Mouse (Mus musculus) heart, postnatal 4 days (tissue): ENCODE data around the gene Cd36. TPM values are rescaled to one million over a fixed set of nuclear protein-coding genes. Genes with fewer than 3 reads are reported as not detected.
A peak's percentile ranks its signal among the peaks of the same experiment; 100 is the strongest.
"Not testable (repeated sequence)": the region's sequence is repeated elsewhere in the genome, so short reads cannot be mapped to it uniquely, and the experiment has no call there.

Experiments used
- DNase-seq: peaks from one replicate; pipeline ENCODE4 v3.0.0; 2021
- total RNA-seq, 2 experiments: library from RNA; stranded (reverse); gene quantifications; 2 replicates each; pipeline ENCODE4 v1.2.3; 2021

Gene Cd36
- total RNA-seq: 1,000 to 10,000 TPM; 1,072 to 1,101 TPM

GRCm38 (mm10) chr5:17888598-17888997, at the start of gene Cd36:
Cd36 (minus strand) TSS chr5:17888801.
- DNase-seq: peak; percentile 30

DNA sequence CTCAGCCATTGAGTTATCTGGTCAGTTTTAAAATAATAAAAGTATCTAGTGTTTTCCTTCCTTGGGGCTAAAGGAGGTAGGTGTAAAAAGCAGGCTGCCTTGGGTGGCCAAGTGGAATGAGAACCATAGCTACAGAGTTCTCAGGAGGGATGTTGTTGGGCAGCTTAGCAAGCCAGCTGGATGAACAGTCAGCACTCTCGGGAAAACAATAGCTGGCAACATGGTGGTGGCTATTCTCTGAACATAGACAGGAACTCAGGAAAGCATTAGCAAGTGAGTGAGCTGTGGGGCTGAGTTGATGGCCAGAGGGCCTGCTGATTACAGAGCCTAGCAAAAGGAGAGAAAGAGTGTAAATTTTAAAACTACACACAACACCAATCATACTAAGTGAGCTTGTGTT, 45.9 kb upstream of the Cd36 start:
- no peak for DNase-seq

GRCm38 (mm10) chr5:17931588-17931987, 43.0 kb upstream of the Cd36 start:
- not testable (repeated sequence) for DNase-seq

GRCm38 (mm10) chr5:17929006-17929567, 40.5 kb upstream of the Cd36 start:
- no peak for DNase-seq

DNA sequence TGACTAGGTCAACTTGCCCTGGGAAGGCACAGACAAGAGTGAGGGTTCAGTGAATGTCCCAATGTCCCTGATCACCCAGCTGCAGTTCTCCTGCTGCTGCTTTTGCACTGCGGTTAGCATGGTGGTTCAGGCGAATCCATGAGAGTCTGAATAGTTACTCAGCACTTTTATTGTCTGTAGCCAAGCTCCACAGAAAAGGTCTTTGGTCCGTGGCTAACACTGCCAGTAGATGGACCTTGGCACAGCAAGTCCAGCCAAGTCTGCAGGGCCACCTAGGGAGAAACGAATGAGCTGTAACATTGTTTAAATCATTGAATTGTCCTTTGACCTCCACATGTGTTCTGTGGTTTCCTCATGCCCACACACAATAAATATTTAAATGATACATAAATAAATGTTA, 39.9 kb upstream of the Cd36 start:
- DNase-seq: no peak

DNA sequence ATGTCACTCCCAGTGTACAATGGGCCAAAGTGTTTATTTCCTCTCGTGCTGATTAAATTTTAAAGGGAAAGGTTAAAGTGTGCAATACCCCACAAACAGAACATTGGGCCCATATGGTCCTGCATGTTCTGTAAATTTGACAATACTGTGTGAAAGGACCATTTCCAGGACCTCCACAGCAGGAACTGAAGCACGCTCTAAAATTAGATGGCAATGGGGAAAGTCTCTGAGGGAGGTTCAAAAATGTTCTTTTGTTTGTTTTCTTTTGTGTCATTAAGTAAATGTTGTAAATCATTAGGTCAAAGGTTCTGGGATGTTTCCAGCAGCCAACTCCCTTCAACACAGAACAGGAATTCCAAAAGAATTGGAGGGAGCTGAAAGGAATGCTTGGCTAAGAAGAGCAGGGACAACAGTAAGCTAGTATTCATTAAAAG, 35.5 kb upstream of the Cd36 start:
- peak; percentile 42 for DNase-seq

DNA sequence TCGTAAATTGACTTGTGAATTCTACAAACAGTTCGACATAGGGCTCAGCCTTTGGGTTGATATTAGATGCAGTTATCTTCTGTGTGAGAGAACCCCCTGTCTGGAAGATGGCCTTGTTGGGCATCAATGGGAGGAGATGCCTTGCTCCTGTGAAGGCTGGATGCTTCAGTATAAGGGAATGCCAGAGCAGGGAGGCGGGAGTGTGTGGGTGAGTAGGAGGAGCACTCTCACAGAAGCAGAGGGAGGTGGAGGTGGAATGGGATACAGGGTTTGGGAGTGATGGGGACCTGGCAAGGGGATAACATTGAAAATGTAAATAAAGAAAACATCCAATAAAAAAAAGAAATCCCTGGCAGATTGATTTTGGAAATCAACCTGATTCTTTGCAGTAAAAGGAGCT, 35.0 kb upstream of the Cd36 start:
- no peak for DNase-seq

DNA sequence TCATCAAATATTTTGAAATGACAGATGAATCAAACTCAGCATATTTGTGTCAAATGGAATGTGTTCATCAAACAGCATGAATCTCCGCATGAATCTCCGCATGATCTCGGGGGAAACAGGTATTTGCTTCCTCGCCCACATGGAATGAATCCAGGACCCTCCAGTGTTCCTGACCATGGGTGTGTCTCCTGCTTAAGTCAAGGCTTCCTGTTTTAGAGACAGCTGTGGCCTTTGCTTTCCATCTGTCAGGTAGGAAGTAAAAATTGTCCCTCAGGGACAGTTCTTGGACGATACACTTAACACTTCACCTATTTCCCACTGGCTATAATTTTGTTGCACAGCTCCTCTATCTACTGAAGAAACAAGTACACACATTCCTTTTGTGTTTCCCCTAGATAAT, 30.4 kb upstream of the Cd36 start:
- peak; percentile 20 for DNase-seq

DNA sequence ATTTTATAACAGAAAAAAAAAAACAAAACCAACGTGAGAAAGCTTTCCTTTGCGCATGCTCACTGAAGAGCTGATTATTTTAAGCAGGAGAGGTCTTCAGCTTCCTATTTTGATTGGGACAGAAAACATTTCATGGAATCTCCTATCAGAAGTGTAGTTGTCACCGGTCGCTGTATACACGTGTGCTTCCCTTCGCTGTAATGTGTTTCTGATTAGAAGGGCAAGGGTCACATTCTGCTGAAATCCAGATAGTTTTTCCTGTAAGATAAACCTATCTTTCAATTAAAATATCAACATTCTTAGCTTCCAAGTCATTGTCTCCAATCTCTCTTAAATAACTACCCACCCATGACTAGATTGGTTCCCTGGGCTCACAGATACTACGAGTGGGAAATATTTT, 16.2 kb upstream of the Cd36 start:
- no peak for DNase-seq

- no peak for DNase-seq
Measured at GRCm38 (mm10) chr5:17898948-17899347, 10.3 kb upstream of the Cd36 start.

DNA sequence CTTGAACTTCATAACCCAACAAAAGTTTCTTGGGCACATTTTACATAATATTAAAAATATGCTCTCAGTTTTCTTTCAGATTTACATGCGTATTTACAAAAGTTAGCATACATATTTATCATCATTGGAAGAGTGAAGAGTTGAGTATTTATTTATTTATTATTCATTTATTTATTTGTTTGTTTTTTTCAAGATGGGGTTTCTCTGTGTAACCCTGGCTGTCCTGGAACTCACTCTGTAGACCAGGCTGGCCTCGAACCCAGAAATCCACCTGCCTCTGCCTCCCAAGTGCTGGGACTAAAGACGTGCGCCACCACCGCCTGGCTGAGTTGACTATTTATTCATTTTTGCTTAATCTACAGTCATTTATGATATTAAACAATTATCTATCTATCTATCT, 9.0 kb upstream of the Cd36 start:
- not testable (repeated sequence) for DNase-seq

GRCm38 (mm10) chr5:17893577-17894172, 5.1 kb upstream of the Cd36 start:
- DNase-seq: no peak

- DNase-seq: no peak
Measured at GRCm38 (mm10) chr5:17889291-17889690, 690 bp upstream of the Cd36 start.

- no peak for DNase-seq
Measured at GRCm38 (mm10) chr5:17886377-17886776, 2.2 kb downstream of the Cd36 start.

- no peak for DNase-seq
Measured at GRCm38 (mm10) chr5:17883357-17883875, 5.2 kb downstream of the Cd36 start.

GRCm38 (mm10) chr5:17881542-17881896, 7.1 kb downstream of the Cd36 start:
- no peak for DNase-seq

DNA sequence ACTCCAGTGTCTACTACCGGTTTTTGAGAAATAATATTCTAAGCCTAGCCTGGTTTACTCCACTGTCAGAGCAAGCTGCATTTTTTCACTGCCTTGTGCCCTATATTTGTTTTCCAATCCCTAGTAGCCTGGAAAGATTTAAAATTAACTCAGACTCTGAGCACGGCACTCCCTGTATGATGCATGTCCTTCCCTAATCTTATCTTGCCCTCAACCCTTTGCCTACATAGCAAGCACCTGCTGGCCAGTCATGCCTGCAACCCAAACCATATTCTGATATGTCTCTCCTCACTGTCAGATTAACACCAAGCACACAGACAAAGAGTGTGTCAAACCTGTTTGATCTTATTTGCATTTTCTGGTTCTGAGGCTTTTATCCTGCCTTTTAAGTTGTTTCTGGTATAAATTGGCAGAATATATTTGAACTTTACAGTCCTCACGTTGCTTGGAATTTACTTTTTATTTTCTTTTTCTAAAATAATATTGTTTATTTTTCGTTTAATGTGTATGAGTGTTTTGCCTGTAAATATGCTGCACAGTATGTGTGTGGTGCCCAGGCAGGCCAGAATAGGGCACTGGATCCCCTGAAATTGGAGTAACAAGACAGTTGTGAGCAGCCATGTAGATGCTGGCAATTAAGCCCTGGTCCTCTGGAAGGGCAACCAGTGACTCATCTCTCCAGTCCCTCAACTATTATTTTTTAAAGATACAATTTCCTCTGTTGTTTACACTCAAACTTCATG, 7.6 kb downstream of the Cd36 start:
- DNase-seq: peak; percentile 39

DNA sequence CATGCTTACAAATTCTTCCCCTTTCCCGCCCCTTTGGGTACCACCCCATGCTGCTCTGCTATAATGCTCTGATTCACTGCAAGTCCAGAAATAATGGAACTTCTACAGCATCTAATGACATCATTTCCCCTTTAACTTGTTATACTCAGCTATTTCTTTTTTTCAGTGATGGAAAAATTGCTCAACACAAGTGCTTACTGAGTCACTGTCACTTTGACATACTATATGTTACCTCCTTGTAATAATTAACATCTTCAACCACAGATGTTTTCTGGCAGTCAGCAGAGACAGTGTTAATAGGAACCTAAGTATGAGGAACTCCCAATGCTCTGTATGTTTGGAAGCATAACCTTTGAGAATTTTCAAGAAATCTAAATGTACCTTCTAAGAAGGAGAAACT, 8.7 kb downstream of the Cd36 start:
- no peak for DNase-seq

DNA sequence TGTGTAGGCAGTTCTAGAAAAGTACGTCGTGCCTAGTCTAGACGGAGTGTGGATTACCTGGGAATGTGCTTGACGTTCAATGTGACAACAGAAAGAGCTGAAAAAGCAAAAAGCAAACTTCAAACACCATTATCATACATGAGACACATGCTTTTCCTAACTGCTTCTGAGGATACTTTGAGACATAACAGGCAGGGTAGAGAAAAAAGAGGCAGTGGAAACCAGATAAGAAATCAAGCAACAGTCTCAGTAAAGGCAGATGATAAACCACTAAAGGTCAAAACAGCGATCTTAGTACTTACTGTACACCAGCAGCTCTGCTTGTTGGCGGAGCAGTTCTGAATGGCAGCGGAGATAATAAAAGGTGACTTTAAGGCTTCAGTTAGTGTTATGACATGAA, 11.6 kb downstream of the Cd36 start:
- DNase-seq: no peak

GRCm38 (mm10) chr5:17876637-17877036, 12.0 kb downstream of the Cd36 start:
- peak; percentile 42 for DNase-seq

GRCm38 (mm10) chr5:17874335-17874734, 14.3 kb downstream of the Cd36 start:
- no peak for DNase-seq

DNA sequence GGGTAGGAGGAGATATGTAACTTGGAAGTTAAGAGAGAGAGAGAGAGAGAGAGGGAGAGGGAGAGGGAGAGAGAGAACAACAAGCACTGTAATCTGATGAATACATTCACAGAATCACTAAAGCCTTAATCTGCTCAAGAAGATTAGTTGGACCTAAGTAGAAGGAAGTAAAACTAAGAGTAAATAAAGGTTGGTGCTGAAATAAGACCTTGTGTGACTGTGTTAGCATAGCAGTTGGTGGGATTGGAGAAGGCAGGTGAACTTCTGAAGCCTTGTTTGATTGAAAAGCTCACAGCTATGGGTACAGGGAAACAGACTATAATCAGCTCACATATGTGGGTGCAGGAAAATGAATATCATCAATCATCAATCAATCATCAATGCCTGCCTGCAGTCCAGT, 23.2 kb downstream of the Cd36 start:
- DNase-seq: no peak

DNA sequence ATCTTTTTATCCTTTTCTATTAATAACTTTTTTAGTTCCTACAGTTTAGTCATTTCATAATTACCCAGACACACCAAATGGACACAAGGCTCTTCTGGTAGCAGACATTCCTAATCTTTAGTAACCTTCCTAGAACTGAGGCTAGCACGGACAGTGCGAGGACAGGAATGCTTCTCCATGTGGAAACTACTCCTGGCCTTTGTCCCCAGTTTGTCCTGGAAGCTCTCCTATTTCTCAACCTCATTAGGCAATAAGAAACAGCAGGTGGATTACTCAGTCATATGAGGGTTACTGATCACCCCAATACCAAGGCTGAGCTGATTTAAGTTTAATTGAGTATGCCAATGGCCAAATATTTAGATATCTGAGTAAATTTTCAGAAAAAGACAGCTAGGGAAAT, 25.5 kb downstream of the Cd36 start:
- DNase-seq: no peak

GRCm38 (mm10) chr5:17858399-17858798, 30.2 kb downstream of the Cd36 start:
- DNase-seq: no peak
